Mouse (Mus musculus): Measurements from ENCODE around the gene Cradd.

DNA sequence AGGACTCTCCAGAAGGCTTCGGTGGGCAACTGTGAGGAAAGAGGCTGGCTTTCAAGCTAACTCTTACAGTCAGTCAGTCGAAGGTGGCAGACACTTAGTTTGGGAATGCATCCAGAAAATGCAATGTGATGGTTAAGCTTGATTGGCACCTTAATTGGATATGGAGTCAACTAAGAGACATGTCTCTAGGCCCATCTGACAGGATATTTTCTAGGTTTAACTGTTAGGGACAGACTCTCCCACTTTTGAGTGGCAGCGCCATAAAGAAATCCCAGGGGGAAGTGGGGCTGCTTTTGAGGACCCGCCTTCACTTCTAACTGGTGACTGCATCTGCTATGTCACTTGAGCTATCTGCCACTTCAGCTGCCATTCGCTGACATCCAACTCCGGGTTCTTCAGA, 49.4 kb upstream of the Cradd start:
- no peak for TF ChIP-seq CTCF (IDR thresholded peaks at IDR 0.05; ENCODE audit: low read depth)
- TF ChIP-seq EP300 (optimal IDR thresholded peaks at IDR 0.05): no peak
